Mouse (Mus musculus) cerebellum, adult 9-10 months (tissue): ENCODE data around the gene Fkbp10.
A peak's percentile ranks its signal among the peaks of the same experiment; 100 is the strongest.

ENCODE experiments used
- DNase-seq: peaks from one replicate; pipeline ENCODE4 v3.0.0; 2022

Fkbp10 gene

DNA sequence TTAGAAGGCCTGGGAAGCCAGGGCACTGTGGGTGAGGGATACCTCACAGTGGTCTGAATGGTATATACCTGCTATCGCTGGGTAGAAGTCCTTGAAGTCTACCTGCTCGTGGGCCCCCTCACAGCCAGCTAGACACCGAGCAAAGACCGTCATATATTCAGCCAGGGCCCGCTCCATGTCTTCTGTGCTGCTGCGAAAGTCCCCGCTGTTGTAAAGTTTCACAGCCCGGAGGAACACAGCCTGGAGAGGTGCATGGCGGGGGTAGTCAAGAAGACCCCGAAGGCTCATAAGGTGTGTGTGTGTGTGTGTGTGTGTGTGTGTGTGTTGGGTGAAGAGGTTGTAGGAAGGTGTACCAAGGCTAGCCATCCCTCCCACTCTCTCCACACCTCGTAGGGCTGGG is 2.0 kb upstream of the Fkbp10 start:
- DNase-seq: peak; percentile 41

DNA sequence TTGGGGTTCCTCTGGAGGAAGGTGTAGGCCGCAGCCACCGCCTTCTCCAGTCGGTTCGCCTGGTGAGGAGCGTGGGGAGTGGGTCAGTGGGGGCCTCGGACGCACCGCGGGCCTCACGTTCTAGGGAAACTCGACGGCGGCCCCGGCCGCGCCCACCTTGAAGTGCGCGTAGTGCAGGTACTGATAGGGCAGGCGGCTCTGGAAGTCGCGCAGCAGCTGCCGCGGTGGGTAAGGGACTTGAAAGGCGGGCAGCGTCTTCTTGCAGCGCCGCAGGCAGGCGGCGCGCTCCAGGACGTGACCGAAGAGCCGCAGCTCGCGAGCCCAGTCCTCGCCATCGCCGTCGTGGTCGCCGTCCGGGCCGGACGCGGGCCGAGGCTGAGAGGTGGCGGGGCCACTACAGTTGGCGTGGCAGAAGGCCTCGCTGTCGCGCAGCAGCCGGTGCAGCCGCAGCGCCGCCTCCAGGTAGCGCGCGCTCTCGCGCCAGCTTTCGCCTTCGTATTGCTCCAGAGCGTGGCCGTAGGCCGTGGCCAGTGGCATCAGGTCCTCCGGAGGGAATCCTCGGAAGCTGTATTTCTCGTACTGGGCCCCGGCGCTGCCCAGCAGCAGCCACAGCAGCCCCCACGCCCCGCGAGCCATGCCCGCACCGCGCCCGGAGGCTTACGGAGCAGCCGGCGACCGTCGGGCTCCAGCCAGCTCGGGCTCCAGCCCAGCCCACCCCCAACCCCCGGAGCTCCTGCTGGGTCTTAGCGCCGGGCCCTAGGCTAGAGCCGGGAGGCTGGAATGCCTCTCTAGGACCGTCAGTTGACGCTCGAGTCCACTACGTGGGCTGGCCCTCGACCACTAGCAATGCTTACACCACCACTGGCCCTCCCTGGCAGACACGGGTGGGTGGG is 1.2 kb upstream of the Fkbp10 start, which contains the start of gene P3h4:
Gene P3h4, minus strand, starts transcription at position 816 of the 893 bp plus-strand sequence.
- DNase-seq: peak; percentile 89

DNA sequence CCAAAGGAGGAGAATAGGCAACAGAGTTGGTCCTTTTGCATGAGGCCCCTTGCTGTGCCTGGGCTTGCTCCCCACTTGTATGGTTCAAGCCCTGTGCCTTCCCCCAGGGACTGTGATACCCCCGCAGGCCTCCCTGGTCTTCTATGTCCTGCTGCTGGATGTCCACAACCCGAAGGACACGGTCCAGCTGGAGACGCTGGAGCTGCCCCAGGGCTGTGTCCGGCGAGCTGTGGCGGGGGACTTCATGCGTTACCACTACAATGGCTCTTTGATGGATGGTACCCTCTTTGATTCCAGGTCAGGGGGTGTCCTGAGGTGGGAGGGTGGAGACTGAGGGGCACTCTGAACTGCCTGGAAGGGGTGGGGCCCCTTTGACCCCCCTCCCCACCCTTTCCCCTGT is 6.0 kb downstream of the Fkbp10 start:
- no peak for DNase-seq

DNA sequence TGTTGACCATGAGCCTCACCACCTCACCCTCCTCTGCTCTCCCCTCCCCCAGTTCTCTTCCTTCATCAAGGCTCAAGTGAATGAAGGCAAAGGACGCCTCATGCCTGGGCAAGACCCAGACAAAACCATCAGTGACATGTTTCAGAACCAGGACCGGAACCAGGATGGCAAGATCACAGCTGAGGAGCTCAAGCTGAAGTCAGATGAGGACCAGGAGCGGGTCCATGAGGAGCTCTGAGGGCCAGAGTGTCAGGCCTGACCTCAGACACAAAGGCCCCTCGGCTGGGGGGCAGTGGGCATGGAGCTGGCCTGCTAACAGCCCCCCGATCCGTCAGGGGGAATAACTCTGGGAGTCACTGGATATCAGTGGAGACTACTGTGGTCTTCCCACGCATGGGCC is 8.3 kb downstream of the Fkbp10 start:
- no peak for DNase-seq

DNA sequence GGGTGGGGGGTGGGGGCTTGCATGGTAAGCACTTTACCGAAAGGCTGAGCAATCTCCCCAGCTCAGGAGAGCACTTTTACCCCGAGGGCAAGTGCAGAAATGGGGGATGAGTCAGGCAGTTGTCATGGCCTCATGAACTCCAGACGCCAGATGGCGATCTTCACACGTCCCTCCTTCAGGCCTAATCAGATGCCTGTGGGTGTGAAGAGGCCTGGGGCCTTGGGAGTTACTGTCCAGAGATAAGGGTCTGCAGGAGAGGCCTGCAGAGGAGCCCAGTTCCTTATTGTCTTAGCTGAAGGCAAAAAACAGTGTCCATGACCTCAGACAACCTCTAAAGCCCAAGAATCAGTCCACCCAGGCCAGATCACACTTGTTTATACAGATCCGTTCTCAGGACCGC is 10.4 kb downstream of the Fkbp10 start:
- DNase-seq: peak; percentile 80

DNA sequence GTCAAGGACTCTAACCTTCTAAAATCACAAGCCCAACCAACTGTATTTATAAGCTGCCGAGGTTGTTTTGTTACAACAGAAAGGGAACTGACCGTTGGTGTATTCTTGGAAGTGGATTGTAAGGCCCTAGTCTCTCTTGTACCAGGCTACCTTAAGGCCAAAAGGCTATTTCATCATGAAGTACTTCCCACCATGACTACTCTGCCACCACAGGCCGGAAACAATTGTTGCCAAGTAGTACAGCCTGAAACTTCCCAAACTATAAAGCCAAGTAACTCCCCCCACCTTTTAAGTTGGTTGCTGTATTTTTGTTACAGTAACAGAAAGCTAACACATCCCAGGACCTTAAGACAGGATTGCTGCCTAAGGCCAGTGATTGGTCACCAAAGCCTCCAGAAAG is 11.3 kb downstream of the Fkbp10 start:
- DNase-seq: no peak

DNA sequence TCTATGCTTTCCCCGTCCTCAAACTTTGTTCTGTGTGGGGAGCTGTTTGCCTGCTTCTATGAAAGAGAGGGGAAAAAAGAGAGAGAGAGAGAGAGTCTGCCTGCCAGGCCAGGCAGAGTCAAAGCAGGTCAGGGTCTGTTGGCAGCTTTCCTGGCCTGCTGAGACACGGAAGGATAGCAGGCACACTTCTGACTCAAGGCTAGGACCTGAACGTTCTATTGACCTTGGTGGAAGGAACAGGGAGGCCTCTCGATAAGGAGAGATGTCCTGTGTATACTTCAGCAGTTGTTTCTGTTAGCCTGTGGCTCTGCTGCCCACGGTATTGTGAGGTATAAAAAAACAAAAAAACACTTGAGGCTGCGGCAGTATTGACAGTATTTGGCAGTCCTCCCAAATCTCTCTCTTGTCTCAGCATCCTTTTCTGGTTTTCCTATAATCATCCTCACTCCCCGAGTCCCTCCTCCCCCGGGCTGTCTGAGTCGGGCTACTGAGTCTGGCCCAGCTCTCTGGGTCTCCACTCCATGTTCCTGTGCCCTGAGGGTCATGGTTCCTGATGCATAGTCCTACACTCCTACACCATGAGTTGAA is 13.2 kb downstream of the Fkbp10 start:
- no peak for DNase-seq

DNA sequence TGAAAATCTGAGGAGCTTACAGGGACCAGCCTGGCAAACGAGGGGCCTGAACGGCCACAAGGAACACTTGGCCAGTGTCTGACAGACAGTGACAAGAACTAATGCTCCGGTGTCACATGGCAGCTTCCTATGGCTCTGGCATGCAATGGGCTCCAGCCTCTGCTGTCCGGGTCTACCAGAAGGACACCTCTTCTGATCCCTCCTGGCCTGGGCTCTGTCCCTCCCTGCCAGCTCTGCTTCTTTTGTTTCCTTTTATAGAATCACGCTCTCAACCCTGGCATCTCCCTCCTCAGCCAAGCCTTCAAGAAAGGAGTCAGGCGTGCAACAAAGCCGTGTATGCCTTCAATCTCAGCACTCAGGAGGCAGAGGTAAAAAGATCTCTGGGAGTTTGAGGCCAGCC is 14.6 kb downstream of the Fkbp10 start:
- DNase-seq: no peak

DNA sequence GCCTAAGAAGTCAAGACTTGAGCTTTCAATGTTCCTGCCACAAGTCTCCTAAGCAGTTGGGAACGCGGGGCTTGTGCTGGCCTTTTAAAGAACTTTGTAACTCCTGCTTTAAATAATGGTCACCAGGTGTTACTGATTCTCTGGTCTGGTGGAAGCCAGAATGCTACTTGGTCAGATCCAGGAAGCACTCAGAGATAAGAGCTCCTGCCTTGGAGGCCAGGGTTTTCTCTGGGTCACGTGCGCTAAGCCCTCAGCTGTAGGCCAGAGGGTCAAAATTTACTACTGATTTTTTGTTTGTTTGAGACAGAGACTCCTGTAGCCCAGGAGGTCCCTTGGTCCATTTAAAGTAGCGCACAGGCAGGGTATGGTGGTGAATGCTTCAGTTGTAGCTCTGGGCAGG is 16.5 kb downstream of the Fkbp10 start:
- no peak for DNase-seq

DNA sequence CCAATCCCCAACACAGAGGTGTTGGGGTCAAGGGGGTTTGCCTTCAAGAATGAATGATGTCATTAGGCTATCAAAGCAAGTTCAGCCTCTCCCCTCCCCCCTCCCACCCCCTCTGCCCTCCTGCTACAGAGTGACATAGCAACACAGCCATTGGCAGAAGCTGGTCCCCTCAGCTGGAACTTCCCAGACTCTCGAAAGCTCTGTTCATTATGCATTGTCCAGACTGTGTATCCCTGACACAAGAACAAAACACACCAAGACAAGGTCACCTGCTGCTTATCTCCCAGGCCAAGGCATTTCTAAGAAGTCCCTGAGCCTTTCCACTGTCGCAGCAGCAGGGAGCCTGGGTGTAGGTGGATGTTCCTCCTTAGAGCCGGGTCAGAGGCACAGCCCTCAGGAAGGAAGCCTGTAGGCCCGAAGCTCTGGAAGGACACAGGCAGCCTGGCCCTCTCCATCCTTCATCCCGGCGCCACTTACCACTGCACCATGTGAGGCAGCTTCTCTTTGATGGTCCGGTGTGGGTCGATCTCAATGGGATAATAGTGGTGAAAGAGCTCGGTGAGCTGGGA is 20.3 kb downstream of the Fkbp10 start:
- no peak for DNase-seq

DNA sequence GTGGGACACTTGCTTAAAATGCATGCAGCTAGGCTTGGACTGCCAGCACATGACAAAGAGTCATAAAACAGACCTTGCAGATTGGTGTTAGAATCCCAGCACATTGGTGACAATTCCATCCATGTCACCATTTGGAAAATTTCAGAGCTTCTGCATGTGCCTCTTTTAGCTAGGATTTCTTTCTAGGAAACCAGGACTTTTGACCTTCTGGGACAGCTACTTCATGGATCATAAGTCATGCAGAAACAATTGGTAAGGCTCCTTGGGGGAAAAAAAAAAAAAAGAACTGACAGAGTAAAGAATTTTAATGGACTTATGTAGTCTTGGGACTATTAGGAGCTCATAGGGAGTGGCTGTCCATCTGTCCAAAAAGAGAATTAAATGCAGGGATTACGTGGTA is 22.4 kb downstream of the Fkbp10 start:
- DNase-seq: no peak

DNA sequence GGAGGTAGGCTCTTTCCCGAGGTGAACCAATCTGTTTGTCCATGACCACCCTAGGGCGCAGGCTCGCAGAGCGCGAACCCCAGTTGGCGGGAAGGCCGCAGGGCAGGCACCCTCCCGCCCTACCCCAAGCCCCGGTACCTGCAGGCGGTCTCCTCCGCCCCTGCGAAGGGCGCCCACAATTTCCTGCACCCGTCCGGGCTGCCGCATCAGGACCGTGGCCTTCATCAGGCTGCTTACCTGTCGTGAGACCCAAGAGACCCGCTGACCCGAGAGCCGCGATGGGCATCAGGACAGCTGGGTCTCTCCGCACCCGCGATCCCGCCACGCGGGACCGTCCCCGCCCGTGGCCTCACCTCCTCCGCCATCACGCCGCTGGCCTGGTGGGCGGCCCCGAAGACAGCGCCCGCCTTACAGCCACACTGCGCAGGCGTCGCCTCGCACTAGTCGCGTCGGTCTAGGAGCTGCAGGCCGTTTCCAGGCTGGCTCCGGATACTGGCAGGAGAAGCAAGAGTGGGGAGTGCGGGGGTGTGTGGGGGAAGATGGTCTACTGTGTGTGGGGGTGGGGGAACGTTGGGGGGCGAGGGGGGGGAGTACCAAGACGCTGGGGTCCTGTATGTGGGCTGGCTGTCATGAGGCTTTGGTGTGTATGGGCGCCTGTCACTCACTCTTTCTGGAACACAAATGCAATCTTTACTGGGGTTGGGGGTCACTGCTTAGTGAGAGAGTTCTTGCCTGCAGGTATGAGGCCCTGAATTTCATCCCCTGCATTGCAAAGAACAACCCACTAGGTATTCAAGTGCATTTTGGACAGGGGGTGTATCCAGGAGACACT is 25.4 kb downstream of the Fkbp10 start:
- peak; percentile 84 for DNase-seq

DNA sequence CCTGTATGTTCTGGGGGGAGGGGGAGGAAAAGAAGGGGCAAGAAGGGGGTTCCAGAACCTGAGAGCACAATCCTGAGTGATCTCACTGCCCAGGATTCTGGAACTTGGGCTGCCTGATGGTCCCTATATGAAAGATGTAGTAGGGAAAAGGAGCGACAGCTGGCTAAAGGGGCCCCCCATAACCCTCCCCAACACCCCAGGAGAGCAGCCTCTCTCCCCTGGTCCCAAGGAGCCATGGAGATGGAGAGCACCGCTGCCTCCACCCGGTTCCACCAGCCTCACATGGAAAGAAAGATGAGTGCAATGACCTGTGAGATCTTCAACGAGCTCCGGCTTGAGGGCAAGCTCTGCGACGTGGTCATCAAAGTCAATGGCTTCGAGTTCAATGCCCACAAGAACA is 26.3 kb downstream of the Fkbp10 start, which contains the start of the genes Nt5c3b and Klhl10:
Gene Nt5c3b, minus strand, starts transcription at position 12 of the 400 bp plus-strand sequence.
Gene Klhl10, plus strand, starts transcription at position 121 of the 400 bp plus-strand sequence.
- DNase-seq: no peak

DNA sequence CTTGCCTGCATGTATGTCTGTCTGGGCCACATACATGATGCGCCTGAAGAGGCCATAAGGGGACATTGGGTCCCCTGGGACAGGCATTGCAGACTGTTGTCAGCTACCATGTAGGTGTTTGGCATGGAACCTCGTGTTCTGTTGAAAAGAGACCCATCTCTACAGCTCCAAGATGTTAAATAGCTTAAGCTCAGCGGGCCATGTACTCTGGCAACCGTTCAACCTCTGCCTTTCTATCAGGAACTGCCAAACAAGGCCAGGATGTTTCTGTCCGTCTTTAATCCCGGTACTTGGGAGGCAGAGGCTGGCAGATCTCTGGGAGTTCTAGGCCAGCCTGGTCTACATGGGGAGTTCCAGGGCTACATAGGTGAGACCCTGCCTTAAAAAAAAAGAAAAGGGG is 27.1 kb downstream of the Fkbp10 start:
- DNase-seq: no peak

DNA sequence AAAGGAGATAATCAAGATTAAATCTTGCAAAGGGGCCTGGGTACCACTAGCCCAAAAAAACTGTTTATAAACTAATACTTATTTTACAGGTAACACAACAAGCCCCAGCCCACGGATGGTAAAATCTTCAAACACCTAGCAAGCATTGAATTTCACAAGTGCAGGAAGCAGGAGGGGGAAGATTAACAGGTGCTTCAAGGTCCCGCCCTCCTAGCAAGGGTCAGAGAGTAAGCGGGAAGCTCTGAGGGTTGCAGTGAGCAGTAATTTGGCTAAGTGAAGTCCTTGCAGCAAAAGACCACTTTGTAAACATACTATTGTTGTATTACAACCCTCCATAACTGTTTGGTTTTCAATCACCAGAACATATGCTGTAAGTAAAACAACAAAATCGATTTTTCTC is 41.8 kb downstream of the Fkbp10 start:
- no peak for DNase-seq

DNA sequence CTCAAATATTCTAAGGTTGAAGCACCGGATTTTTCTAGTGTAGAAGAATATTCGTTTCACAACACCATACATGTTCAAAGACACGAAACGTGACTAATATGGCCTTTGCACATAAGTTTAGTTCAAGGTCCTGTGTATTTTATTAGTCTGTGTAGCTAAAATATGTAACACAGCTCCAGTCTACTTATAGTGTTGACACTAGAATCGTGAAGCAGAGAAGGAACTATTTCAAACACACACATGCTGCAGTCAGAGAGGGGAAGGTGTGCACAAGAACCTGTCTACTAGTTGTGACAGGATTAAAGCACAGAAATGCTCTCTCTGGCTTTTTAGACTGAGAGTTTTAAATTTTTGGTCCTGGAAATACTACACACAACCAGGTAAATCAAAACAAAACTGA is 42.2 kb downstream of the Fkbp10 start:
- no peak for DNase-seq

DNA sequence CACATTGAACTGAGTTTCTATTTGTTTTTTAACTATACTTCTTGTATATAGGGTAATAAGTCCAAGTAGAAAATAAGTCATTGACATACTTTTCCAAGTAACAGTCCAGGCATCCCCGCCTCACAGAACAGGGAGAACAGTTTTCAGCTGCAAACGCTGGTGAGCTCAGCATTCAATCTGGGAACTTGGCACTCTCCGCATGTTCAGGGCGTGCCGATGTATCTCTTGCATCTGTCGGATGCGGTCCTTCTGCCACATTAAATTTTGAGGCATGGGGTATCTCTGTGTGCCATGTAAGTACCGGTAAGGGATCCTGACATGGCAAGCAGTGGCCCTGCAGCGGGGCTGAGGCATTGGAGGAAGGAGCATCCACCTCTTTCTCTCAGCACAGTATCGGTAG is 47.2 kb downstream of the Fkbp10 start:
- DNase-seq: no peak

DNA sequence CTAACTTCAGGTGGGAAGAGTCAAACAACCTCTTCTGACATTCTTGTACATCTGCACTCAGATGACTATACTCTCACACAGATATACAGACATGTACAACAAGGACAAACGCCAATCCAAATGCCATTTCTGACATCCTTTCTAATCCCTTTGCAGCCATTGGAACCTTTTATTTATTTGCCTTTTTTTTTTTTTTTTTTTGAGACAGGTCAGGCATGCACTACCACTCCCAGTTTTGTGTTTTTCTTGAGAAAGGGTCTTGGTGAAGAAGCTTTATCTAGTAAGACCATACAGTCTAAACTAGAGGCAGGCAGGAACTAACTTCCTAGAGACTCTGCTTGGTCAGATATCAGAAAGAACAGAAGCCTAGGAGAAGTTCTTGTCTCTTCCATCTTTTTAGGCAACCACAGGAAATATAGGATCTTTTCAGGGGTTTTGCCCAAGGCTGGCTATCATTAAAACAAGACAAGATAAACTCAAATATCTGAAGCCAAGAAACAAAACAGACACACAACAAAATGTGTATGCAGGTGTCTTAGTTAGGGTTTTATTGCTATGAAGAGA is 49.8 kb downstream of the Fkbp10 start:
- no peak for DNase-seq

DNA sequence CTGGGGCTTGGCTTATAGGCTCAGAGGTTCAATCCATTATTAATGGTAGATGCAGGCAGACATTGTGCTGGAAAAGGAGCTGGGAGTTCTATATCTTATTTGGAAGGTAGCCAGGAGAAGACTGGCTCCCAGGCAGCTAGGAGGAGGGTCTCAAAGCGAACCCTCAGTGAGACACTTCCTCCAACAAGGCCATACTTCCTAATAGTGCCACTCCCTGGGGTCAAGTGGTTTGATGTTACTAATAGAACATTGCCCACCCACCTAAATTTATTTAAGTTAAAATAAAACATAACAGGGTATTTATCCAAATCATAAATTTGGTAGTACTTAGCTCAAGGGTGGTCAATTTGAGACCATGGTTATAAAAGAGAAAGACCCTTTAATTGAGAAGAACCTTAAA is 50.3 kb downstream of the Fkbp10 start:
- DNase-seq: no peak

DNA sequence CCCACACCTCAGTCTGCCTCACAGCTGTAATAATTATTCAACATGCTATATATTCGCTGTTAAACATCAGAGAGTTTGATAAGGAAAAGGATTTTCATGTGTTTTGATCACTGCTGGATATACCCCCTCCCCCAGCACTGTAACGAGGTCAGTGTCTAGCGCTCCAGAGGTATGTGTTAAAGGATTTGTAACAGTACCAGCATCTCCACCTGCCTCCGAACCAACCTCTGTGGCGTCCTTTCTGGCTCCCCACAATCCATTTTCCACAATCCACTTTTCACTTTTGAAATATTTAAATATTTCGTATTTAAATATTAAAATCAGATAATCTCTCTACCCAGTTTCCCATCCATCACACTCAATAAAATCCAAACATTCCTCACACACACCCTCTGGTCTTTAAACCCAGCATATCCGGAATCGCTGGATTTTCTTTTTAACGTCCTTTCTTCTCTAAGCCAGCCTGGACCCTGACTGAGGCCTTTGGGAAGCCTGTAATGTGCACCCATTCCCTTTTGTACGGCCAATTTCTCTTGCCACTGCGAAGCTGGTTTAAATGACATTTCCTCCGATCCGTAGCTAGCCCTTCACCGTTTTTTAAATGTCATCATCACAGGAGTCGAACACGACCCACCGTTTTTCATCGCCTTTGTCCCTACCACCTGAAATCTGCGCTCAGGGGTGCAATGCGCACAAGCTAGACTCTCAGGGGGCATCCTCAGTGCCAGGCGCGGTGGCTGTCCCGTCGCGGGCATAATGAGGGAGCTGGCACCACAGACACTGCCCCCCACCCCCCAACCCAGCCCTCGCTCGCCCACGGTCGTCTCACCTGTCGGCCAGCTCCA is 56.1 kb downstream of the Fkbp10 start:
- no peak for DNase-seq

DNA sequence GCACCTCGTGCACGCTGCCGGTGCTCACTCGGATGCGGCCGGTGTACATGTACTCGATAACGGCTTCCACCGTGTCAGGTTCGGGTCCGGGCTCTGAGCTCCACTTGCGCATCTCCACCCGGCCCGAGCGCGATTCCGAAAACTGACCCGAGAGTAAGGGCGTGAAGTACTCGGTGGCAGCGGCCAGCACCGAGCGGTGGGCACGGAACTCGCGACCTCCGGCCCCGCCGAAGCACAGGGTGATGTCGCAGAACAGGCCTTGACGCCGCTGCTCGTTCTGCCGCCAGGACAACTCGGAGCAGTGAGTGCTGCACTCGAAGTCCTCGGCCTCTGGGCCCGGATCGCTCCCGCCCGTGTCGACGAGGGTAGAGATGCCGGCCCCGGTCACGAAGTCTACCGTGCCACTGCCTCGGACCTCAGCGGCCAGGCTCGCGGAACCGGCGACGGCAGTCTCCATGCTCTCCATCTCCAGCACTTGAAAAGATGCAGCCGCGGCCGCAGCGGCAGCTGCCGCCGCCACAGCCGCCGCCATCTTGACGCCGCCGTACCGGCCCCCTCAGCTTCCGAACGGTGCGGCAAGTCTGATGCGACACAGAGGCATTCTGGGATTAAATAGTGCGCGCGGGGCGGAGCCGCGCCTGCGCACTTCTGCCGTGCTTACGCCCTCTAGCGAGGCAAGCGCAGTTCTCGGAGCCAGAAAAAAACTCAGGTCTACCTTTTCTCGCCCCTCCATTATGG is 56.9 kb downstream of the Fkbp10 start, which contains the start of gene Klhl11:
Gene Klhl11, minus strand, starts transcription at position 545 of the 738 bp plus-strand sequence.
- DNase-seq: peak; percentile 93
